Mouse (Mus musculus): ENCODE measurements around the gene Bax. TPM values are rescaled to one million over a fixed set of nuclear protein-coding genes. Genes with fewer than 3 reads are reported as not detected.

Gene Bax
- total RNA-seq, 1 experiment from 2014 or later, result 18.0 TPM

- no peak for ATAC-seq (replicated peaks in 1 of 2; ENCODE audit: insufficient read depth in 1 of 2, low FRiP score in 2 of 2, low TSS enrichment in 1 of 2, low read depth in 1 of 2, poor library complexity in 2 of 2, severe bottlenecking in 2 of 2)
Measured at GRCm38 (mm10) chr7:45461781-45462180, 4.9 kb downstream of the Bax start.

DNA sequence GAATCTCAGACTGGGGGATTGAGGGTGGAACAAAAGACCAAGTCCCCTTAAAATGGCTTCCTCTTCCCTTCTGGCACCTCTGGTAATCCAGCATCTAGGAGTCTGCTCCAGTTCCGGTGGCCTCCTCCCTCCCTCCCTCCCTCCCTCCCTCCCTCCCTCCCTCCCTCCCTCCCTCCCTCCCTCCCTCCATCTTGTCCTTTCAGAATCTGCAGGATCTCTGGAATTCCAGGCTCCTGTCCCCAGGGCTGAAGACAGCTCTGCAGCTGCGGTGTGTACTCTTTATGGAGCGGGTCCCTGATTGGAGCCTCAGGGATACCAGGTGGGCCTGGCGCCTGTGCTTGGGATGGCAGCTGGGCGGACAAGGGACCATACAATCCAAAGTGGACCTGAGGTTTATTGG lies 5.4 kb downstream of the Bax start:
- ATAC-seq (replicated peaks in 1 of 2; ENCODE audit: insufficient read depth in 1 of 2, low FRiP score in 2 of 2, low TSS enrichment in 1 of 2, low read depth in 1 of 2, poor library complexity in 2 of 2, severe bottlenecking in 2 of 2), result no peak

DNA sequence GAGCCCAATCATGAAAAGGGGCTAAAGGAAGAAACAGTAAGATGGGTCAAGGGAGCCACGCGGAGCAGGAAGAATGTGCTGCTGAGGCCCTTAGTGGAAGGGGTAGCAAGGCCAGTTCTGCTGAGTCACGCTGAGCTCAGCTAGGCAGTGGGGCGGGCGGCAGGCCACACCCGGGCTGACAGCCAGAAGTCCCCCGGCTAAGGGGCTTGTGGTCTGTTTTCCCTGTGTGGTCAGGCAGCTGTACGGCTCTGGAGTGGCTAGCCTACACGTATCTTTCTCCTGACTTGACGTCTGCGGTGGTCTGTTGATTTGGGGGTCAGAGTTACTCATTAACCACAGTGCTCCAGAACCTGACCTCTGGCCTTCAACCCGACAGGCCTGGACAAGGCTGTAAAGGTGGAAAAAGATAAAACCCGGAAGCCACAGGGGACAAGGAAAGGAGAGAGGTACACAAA lies 5.8 kb downstream of the Bax start:
- ATAC-seq (replicated peaks in 1 of 2; ENCODE audit: insufficient read depth in 1 of 2, low FRiP score in 2 of 2, low TSS enrichment in 1 of 2, low read depth in 1 of 2, poor library complexity in 2 of 2, severe bottlenecking in 2 of 2), result peak; percentile 61 to 70

DNA sequence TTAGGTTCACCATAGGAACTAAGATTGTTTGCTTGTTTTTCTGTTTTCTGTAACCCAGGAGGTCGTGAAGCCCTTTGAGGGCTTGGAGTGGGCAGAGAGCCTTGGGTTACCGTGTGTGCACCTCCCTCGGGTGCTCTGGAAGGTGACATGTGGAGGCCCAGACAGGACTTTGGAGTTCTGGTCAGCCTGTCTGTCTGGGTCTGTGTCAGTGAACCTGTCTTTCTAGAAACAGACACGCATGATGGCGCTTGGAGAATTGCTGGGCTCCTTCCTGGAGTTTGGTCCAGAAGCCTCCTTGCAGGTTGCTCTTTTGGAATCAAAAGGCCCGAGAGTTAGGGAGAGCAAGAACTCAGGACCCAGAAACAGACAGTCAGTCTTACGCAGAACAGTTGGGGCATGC lies 6.3 kb downstream of the Bax start:
- ATAC-seq (replicated peaks in 1 of 2; ENCODE audit: insufficient read depth in 1 of 2, low FRiP score in 2 of 2, low TSS enrichment in 1 of 2, low read depth in 1 of 2, poor library complexity in 2 of 2, severe bottlenecking in 2 of 2), result no peak

GRCm38 (mm10) chr7:45459564-45460140 lies 7.0 kb downstream of the Bax start, which contains the start of gene Ftl1:
Ftl1 (minus strand) TSS chr7:45459884.
- ATAC-seq (replicated peaks in 1 of 2; ENCODE audit: insufficient read depth in 1 of 2, low FRiP score in 2 of 2, low TSS enrichment in 1 of 2, low read depth in 1 of 2, poor library complexity in 2 of 2, severe bottlenecking in 2 of 2), result peak; percentile 82 to 86

- peak in 1 of 2 experiments; percentile 9; a peak in 1 of 4 replicates for ATAC-seq (replicated peaks in 1 of 2; ENCODE audit: insufficient read depth in 1 of 2, low FRiP score in 2 of 2, low TSS enrichment in 1 of 2, low read depth in 1 of 2, poor library complexity in 2 of 2, severe bottlenecking in 2 of 2)
Measured at GRCm38 (mm10) chr7:45458748-45459563, 7.7 kb downstream of the Bax start.

GRCm38 (mm10) chr7:45457204-45458060 lies 9.3 kb downstream of the Bax start:
- ATAC-seq (replicated peaks in 1 of 2; ENCODE audit: insufficient read depth in 1 of 2, low FRiP score in 2 of 2, low TSS enrichment in 1 of 2, low read depth in 1 of 2, poor library complexity in 2 of 2, severe bottlenecking in 2 of 2), result peak; percentile 9 to 18; a peak in 3 of 4 replicates

GRCm38 (mm10) chr7:45456721-45457203 lies 9.9 kb downstream of the Bax start:
- ATAC-seq (replicated peaks in 1 of 2; ENCODE audit: insufficient read depth in 1 of 2, low FRiP score in 2 of 2, low TSS enrichment in 1 of 2, low read depth in 1 of 2, poor library complexity in 2 of 2, severe bottlenecking in 2 of 2), result no peak

- no peak for ATAC-seq (replicated peaks in 1 of 2; ENCODE audit: insufficient read depth in 1 of 2, low FRiP score in 2 of 2, low TSS enrichment in 1 of 2, low read depth in 1 of 2, poor library complexity in 2 of 2, severe bottlenecking in 2 of 2)
Measured at GRCm38 (mm10) chr7:45455932-45456696, 10.6 kb downstream of the Bax start.

DNA sequence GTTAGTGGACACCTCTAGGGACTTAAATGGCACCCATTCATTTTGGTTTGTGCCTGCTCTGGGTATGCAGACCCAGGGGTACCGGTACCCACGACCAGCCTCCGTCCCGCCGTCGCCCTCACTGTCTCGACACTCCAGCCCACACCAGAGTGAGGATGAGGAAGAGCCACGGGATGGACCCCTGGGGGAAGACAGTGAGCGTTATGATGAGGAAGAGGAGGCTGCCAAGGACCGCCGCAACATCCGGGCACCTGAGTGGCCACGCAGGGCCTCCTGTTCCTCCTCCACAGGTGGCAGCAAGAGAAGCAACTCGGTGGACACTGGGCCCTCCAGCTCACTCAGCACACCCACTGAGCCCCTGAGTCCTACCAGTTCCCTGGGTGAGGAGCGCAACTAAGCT lies 11.7 kb downstream of the Bax start:
- no peak for ATAC-seq (replicated peaks in 1 of 2; ENCODE audit: insufficient read depth in 1 of 2, low FRiP score in 2 of 2, low TSS enrichment in 1 of 2, low read depth in 1 of 2, poor library complexity in 2 of 2, severe bottlenecking in 2 of 2)

DNA sequence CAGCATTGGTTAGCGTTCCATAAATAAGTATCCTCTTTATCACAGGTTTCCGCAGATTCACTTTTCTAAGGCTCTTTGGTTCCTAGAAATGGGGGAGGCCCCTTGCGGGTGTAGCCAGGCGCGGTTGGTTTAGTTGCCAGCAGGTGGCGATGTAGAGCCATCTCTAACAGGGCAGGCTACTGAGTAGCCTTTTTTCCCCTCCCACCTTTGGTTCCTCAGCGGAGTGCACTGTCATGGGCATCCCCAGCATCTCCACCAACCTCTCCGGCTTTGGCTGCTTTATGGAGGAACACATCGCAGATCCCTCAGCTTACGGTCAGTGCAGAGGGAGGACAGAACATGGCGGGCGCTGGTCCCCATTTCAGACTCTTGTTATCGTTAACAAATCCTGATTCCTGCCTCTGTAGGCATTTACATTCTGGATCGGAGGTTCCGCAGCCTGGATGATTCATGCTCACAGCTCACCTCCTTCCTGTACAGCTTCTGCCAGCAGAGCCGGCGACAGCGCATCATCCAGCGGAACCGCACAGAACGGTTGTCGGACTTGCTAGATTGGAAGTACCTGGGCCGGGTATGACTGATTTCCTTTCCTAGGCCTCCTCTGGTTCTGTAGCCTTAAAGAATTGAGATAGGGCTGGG lies 15.2 kb downstream of the Bax start:
- ATAC-seq (replicated peaks in 1 of 2; ENCODE audit: insufficient read depth in 1 of 2, low FRiP score in 2 of 2, low TSS enrichment in 1 of 2, low read depth in 1 of 2, poor library complexity in 2 of 2, severe bottlenecking in 2 of 2), result peak; percentile 85 to 91

- ATAC-seq (replicated peaks in 1 of 2; ENCODE audit: insufficient read depth in 1 of 2, low FRiP score in 2 of 2, low TSS enrichment in 1 of 2, low read depth in 1 of 2, poor library complexity in 2 of 2, severe bottlenecking in 2 of 2), result no peak
Measured at GRCm38 (mm10) chr7:45449974-45450373, 16.7 kb downstream of the Bax start.

DNA sequence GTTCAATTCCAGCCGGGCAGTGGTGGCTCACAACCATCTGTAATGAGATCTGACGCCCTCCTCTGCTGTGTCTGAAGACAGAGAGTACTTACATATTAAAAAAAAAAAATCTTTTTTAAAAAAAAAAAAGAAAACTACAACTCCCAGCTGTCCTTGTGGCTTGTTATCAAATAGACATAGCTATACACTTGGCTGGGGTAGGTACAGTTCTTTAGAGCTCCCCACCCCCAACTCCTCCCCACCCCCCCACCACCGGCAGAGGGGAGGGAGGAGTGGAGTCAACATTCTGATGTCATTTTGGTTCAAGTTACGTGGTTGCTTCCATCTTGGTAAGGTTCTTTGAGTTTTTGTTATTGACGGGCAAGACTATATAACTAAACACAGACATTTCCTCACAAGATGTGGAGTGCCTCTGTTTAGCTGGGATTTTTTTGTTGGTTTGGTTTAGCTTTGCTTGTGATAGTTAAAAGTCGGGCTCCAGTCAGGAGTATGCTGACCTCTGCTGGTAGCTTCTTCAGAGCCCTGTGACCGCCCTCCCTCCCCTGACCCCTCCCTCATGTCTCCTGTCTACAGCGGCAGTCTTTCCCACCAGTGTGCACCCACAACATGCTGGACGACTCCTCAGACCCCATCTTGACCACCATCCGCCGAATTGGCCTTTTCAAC lies 19.2 kb downstream of the Bax start:
- ATAC-seq (replicated peaks in 1 of 2; ENCODE audit: insufficient read depth in 1 of 2, low FRiP score in 2 of 2, low TSS enrichment in 1 of 2, low read depth in 1 of 2, poor library complexity in 2 of 2, severe bottlenecking in 2 of 2), result no peak

DNA sequence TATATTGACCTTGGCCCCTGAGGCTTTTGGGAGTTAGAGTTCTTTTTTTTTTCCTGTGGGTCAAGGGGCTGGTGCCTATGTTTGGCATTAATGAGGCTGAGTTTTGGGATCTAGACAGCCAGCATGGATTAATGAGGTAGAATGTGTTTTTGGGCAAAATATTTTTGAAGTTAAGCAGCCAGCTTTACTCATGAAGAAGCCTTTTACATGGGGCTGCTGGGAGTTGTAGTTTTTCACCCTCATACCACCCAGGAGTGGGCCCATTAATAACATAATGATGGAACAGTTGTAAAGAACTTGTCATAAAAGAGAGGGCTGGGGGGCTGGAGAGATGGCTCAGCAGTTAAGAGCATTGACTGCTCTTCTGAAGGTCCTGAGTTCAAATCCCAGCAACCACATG lies 20.1 kb downstream of the Bax start:
- no peak for ATAC-seq (replicated peaks in 1 of 2; ENCODE audit: insufficient read depth in 1 of 2, low FRiP score in 2 of 2, low TSS enrichment in 1 of 2, low read depth in 1 of 2, poor library complexity in 2 of 2, severe bottlenecking in 2 of 2)

- ATAC-seq (replicated peaks in 1 of 2; ENCODE audit: insufficient read depth in 1 of 2, low FRiP score in 2 of 2, low TSS enrichment in 1 of 2, low read depth in 1 of 2, poor library complexity in 2 of 2, severe bottlenecking in 2 of 2), result no peak
Measured at GRCm38 (mm10) chr7:45443526-45444420, 22.9 kb downstream of the Bax start.

Data from hematopoietic stem cell, adult 5-6 weeks (primary cell).